8 mouse cellular contexts compared by ENCODE assay signal in genomic region chr5:120139224-120139623, GRCm38 (mm10). TPM values are rescaled to one million over a fixed set of nuclear protein-coding genes. Genes with fewer than 3 reads are reported as not detected.
DNase-seq lines count a peak whose midpoint lies in the region; ATAC-seq and TF ChIP-seq lines count a peak whose summit lies in the region.

No protein-coding gene starts in this region.

- ATAC-seq in heart, embryonic 16.5 days (replicated peaks; ENCODE audit: extremely low read depth, insufficient read depth, low FRiP score) = peak; percentile 37
- peak; percentile 75 for ATAC-seq in G1E (ENCODE audit: extremely low read depth, insufficient number of reproducible peaks, low FRiP score, poor library complexity, severe bottlenecking)

- no peak overlapping the region for H3K4me2 ChIP-seq in heart, embryonic 16.5 days (ENCODE audit: low read depth, low read length)
- no peak overlapping the region for H3K4me2 ChIP-seq in myocyte (ENCODE audit: low read depth)

- no peak overlapping the region for H3K27ac ChIP-seq in heart, embryonic 16.5 days (ENCODE audit: low read length)
- H3K27ac ChIP-seq in limb, embryonic 10.5 days = 0 out of 2 replicates have a peak overlapping the region, but pooled peaks have one; percentile 12

- peaks cover 9% of the 10 kb centered on the region for H3K36me3 ChIP-seq in heart, embryonic 16.5 days (ENCODE audit: control insufficient read depth, insufficient read depth)
- peaks cover 96% of the 10 kb centered on the region for H3K36me3 ChIP-seq in G1E (replicated peaks)
- peaks cover 76% of the 10 kb centered on the region for H3K36me3 ChIP-seq in limb, embryonic 10.5 days
- H3K36me3 ChIP-seq in myocyte (ENCODE audit: control insufficient read depth, insufficient read depth) = peaks cover 12% of the 10 kb centered on the region

- H3K79me2 ChIP-seq in myocyte (ENCODE audit: control insufficient read depth, insufficient read depth) = no peaks in the 10 kb centered on the region

- TF ChIP-seq CTCF in G1E (IDR thresholded peaks at IDR 0.05; ENCODE audit: low read depth, low read length) = no peak

- no peak overlapping the region for H3K4me3 ChIP-seq in heart, embryonic 16.5 days (ENCODE audit: low read length)
- H3K4me3 ChIP-seq in G1E (ENCODE audit: low read depth, low read length) (peak overlapping the region; percentile 72), myocyte (no peak overlapping the region)
- no peak overlapping the region for H3K4me3 ChIP-seq in limb, embryonic 10.5 days

- no peaks in the 10 kb centered on the region for H3K9me3 ChIP-seq in heart, embryonic 16.5 days (replicated peaks; ENCODE audit: control insufficient read depth, low read length)
- H3K9me3 ChIP-seq in G1E (replicated peaks) = peaks cover 3% of the 10 kb centered on the region; the same call in 1 of the 2 replicates
- H3K9me3 ChIP-seq in limb, embryonic 10.5 days (replicated peaks) = no peaks in the 10 kb centered on the region

- DNase-seq in heart, adult 9 months (ENCODE audit: low spot score in 2 of 2) = no peak
- DNase-seq in G1E (ENCODE audit: low spot score) = peak; percentile 59
- DNase-seq in limb, embryonic 10.5 days (ENCODE audit: low spot score) = no peak
- DNase-seq in cerebellum, postnatal 4 days (ENCODE audit: low spot score in 2 of 2) = no peak
- no peak for DNase-seq in T-cell, adult 2 months (ENCODE audit: low spot score)
- no peak for DNase-seq in adrenal gland, adult 18-20 months (ENCODE audit: low spot score in 2 of 2)

- no peak overlapping the region for H3K9ac ChIP-seq in heart, embryonic 16.5 days (ENCODE audit: low read length)

- H3K27me3 ChIP-seq in heart, embryonic 16.5 days (ENCODE audit: control insufficient read depth, insufficient read depth, low read length) = no peaks in the 10 kb centered on the region
- H3K27me3 ChIP-seq in G1E (ENCODE audit: insufficient read depth, low read length) (no peaks in the 10 kb centered on the region), myocyte (ENCODE audit: control insufficient read depth, insufficient read depth, insufficient read length) (no peaks in the 10 kb centered on the region)
- H3K27me3 ChIP-seq in limb, embryonic 10.5 days (ENCODE audit: low read depth, poor library complexity, severe bottlenecking) = no peaks in the 10 kb centered on the region

- H3ac ChIP-seq in myocyte (ENCODE audit: control insufficient read depth, insufficient read length) = no peak overlapping the region

- WGBS in heart, embryonic 16.5 days = 56% methylated on average over 8 of the region's 8 CpGs
- 64% methylated on average over 8 of the region's 8 CpGs for WGBS in limb, embryonic 10.5 days

- TF ChIP-seq POLR2A in myocyte (IDR thresholded peaks at IDR 0.05; ENCODE audit: insufficient read length, low read depth) = no peak

- H3K4me1 ChIP-seq in heart, embryonic 16.5 days (ENCODE audit: control insufficient read depth, insufficient read depth, low read length) = peaks cover 9% of the 10 kb centered on the region
- H3K4me1 ChIP-seq in G1E (ENCODE audit: insufficient read depth, low read depth, low read length) = peaks cover 71% of the 10 kb centered on the region
- H3K4me1 ChIP-seq in limb, embryonic 10.5 days = peaks cover 14% of the 10 kb centered on the region

TF ChIP-seq in myocyte, 11 proteins besides CTCF, POLR2A, EP300 and RAD21:
- no peak for TF ChIP-seq REST (IDR thresholded peaks at IDR 0.05; ENCODE audit: insufficient read depth, insufficient read length)
- TF ChIP-seq USF1 (IDR thresholded peaks at IDR 0.05; ENCODE audit: low read depth) = peak; percentile 53
- peak in 2 of 3 experiments; percentile 74 to 80 for TF ChIP-seq MYOD1 (IDR thresholded peaks at IDR 0.05; ENCODE audit: control insufficient read depth in 1 of 3, insufficient read length in 2 of 3, low read depth in 2 of 3)
- TF ChIP-seq MYOG (IDR thresholded peaks at IDR 0.05; ENCODE audit: control insufficient read depth in 1 of 3, insufficient read depth in 1 of 3, insufficient read length in 2 of 3, low read depth in 2 of 3) = peak; percentile 20 to 85 (median 68)

RNA-seq across cellular contexts. Expression of gene Rbm19, which starts 23.0 kb away (rescaled TPM):
- 12.8 and 14.6 TPM in 2 replicates for polyA plus RNA-seq in heart, embryonic 16.5 days (2015; fragmentation: Nextera tagmentation; extraction: Ambion mirVana)
- 17.3 and 19.3 TPM in 2 replicates for total RNA-seq in G1E (2014; fragmentation: Nextera tagmentation)
- total RNA-seq in G1E (2017) = 25.1 and 25.8 TPM in 2 replicates
- 34.8 and 42.5 TPM in 2 replicates for polyA plus RNA-seq in G1E (2012)
- polyA plus RNA-seq in limb, embryonic 10.5 days (2016; fragmentation: Nextera tagmentation; extraction: Ambion mirVana) = 37.4 and 45.1 TPM in 2 replicates
- 28.3 TPM for polyA plus RNA-seq in myocyte (2012; fragmentation: generic; extraction: Trizol)
- total RNA-seq in adrenal gland, adult 18-20 months (2021) = 10 to 100 TPM; 25.7 to 26.1 TPM
